Mouse (Mus musculus) central nervous system, embryonic 11.5 days (tissue): ENCODE measurements around the gene Srrm1. TPM values are rescaled to one million over a fixed set of nuclear protein-coding genes. Genes with fewer than 3 reads are reported as not detected.

Experiments
- polyA plus RNA-seq: library from polyadenylated mRNA; depleted of rRNA; stranded (reverse); fragments of >200 nt; gene quantifications from 2 replicates; pipeline ENCODE4 v1.2.3, GENCODE M21; 2012; rRNA removed

The Srrm1 gene
- 156 and 173 TPM in 2 replicates for polyA plus RNA-seq

DNA sequence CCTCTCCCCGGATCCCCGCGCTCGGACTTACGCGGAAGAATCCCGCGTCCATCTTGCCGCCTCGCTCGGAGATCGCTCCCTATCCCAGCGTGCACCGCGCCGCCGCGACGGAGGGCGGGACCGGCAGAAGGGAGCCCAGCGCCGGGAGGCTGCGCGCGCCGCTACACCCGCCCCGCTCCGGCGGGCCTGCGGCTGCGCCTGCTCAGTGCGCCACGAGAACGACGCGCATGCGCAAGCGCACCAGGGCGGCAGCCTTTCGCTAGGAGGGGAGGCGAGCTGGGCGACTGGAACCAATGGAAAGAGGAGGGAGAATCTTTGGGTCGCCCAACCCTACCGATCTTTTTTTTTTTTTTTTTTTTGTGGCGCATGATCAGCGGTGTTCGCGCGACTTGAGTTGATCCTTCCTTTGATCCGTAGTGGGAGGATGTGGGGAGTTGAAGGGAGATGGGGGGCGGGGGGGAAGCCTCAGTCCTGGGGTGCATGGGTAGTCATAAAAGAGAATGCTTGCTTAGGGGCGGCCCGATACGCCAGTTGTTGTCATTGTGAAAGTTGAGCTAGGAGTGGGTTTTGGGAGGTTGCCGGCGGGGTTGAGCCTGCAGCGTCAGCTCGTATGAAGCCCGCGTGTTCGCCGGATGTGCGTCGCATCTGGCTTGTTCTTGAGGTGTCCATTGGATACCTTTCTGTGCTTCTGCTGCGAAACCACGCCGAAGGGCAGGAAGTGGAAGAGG is at the start of gene Srrm1:
Srrm1 (minus strand) TSS at position 256 of the 728 bp plus-strand sequence.

DNA sequence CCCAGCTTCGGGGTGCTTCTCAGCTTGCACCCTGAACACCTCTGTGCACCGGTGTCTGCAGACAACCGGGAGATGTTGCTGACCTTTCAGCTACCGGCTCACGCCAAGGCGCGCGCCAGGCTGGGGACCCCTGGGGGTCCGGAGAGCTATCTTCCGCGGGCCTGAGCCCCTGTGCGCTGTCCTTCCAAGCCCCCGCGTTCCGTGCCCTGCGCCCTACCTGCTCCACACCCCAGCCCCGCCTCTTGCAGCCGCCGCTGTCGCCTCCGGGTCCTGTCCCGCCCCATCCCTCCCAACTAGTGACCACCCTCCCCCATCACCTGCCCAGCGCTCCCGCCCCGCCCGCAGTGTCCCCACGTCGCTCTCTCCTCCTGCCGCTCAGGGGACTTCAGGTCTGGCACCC is 44.9 kb upstream of the Srrm1 start, which contains the start of gene Ncmap:
Ncmap (minus strand) TSS at position 237 of the 400 bp plus-strand sequence.

DNA sequence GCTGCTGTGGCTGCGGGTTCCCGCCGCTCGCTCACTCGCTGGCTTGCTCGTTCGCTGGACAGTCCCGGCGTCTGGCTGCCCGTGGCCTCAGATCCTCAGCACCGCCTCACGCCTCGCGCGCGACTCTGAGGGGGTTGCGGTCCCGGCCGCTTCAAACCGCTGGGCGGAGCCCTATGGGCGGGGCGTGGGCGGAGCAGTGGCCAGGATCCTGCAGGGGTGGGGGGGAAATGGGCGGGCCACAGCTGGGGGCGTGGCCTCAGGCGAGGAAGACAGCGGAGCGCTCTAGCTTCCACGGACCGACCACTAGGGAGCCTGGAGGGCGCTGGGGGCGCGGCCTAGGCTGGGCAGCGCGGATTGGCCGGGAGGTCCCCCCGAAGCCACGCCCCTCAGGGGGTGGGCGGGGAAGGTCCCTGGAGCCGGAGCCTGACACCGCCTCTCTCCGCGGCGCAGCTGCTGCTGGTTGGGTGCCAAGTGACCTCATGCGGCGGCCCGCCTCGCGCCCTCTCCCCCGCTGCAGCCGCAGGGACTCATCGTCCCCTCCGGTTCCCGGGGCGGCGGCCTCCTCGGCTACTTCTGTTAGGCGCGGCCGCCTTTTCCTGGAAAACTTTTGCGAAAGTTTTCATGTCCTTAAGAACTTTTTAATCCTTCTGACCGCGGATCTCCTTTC is 80.3 kb downstream of the Srrm1 start, which contains the start of gene Clic4:
Clic4 (minus strand) TSS at position 175 of the 667 bp plus-strand sequence.

Other genes starting within 250 kb of the Srrm1 start
- 0.26 and 1.4 TPM in 2 replicates for gene Runx3, start 232.7 kb downstream of the Srrm1 start, polyA plus RNA-seq
- 84.2 and 90.3 TPM in 2 replicates for gene Clic4, start 80.5 kb downstream of the Srrm1 start, polyA plus RNA-seq
- 0.41 and 1.0 TPM in 2 replicates for gene Ncmap, start 44.9 kb upstream of the Srrm1 start, polyA plus RNA-seq
- gene Rcan3, start 80.5 kb upstream of the Srrm1 start, polyA plus RNA-seq: 12.2 and 13.1 TPM in 2 replicates
- 0.41 and 0.42 TPM in 2 replicates for gene Stpg1, start 141.5 kb upstream of the Srrm1 start, polyA plus RNA-seq
- 6.0 and 6.1 TPM in 2 replicates for gene Nipal3, start 141.7 kb upstream of the Srrm1 start, polyA plus RNA-seq
- gene Grhl3, start 220.3 kb upstream of the Srrm1 start, polyA plus RNA-seq: 1.9 and 2.3 TPM in 2 replicates